In genomic region chr4:132563965-132564364, GRCm38 (mm10) we compare ENCODE assay signal across 8 mouse cellular contexts. TPM values are rescaled to one million over a fixed set of nuclear protein-coding genes. Genes with fewer than 3 reads are reported as not detected.
DNase-seq lines count a peak whose midpoint lies in the region.

TSS of gene Ptafr (plus strand) at chr4:132564067.

- H3K36me3 ChIP-seq in hindbrain, embryonic 10.5 days, result no peaks in the 10 kb centered on the region

- H3K9me3 ChIP-seq in hindbrain, embryonic 10.5 days, result peaks cover under 1% of the 10 kb centered on the region; the same call in 1 of the 2 replicates

- H3K4me3 ChIP-seq in hindbrain, embryonic 10.5 days, result no peak within 1 kb of the TSS

- no peak within 1 kb of the TSS for H3K27ac ChIP-seq in hindbrain, embryonic 10.5 days

- intact Hi-C loops in heart, postnatal 36 days (cut with DNase I), result no loop called here

- DNase-seq in layer of hippocampus, postnatal 10 days (ENCODE audit: low spot score in 2 of 2), result peak; percentile 22 to 28
- no peak for DNase-seq in layer of hippocampus, adult 18-20 months (ENCODE audit: low spot score in 2 of 2)
- peak; percentile 56 for DNase-seq in c-Kit-positive CD71-negative TER-119-negative erythroid progenitor cells, embryonic 14.5 days (ENCODE audit: low read depth)
- peak; percentile 39 to 49 for DNase-seq in heart, postnatal 36 days
- DNase-seq in lung, postnatal 36 days, result peak; percentile 56
- no peak for DNase-seq in hindbrain, embryonic 10.5 days (ENCODE audit: low spot score)
- DNase-seq in cerebellum, adult 18-20 months, result no peak
- no peak for DNase-seq in urinary bladder, postnatal 25 days (ENCODE audit: low spot score)

- 0 out of 2 replicates have a peak, but pooled peaks cover 6% of the 10 kb centered on the region for H3K4me1 ChIP-seq in hindbrain, embryonic 10.5 days (replicated peaks)

- no peaks in the 10 kb centered on the region for H3K27me3 ChIP-seq in hindbrain, embryonic 10.5 days (ENCODE audit: insufficient read depth, poor library complexity, severe bottlenecking)

- WGBS in hindbrain, embryonic 10.5 days, result 41% methylated on average over 4 of the region's 4 CpGs

RNA-seq across cellular contexts. Expression of gene Ptafr, which starts in this region (rescaled TPM):
- 1 to 10 TPM; 1.0 to 1.3 TPM for total RNA-seq in layer of hippocampus, postnatal 10 days (2021)
- 1 to 10 TPM; 1.3 to 1.5 TPM for total RNA-seq in layer of hippocampus, adult 18-20 months (2021)
- total RNA-seq in heart, postnatal 36 days (2021), result 1 to 10 TPM; 1.8 to 3.2 TPM
- 0.42 and 0.81 TPM in 2 replicates for polyA plus RNA-seq in hindbrain, embryonic 10.5 days (2016; fragmentation: Nextera tagmentation; extraction: Ambion mirVana)

Comparison
In these comparisons a context has a peak if more than half of its experiments do, and no peak if none do; other contexts are left out.
1. DNase-seq: peak in layer of hippocampus, postnatal 10 days (2 of 2), c-Kit-positive CD71-negative TER-119-negative erythroid progenitor cells, embryonic 14.5 days (single experiment), heart, postnatal 36 days (2 of 2) and lung, postnatal 36 days (single experiment); none in layer of hippocampus, adult 18-20 months (0 of 2), hindbrain, embryonic 10.5 days (single experiment), cerebellum, adult 18-20 months (0 of 2) and urinary bladder, postnatal 25 days (single experiment).